Mouse (Mus musculus) embryonic facial prominence, embryonic 12.5 days (tissue): Measurements from ENCODE around the gene Art4. TPM values are rescaled to one million over a fixed set of nuclear protein-coding genes. Genes with fewer than 3 reads are reported as not detected.

ENCODE experiments used
- ATAC-seq: fragments of 200-750 bp; cut with Nextera tagmentation; 2 replicates; pipeline ENCODE4 v1.8.0; 2017; ENCODE audit not compliant: insufficient number of reproducible peaks, insufficient read depth, low FRiP score, low TSS enrichment
- H3K27ac ChIP-seq: fragments of 300-500 bp; sonication (generic); 2 replicates; pipeline ENCODE4 v1.5.1; 2016; ENCODE audit warnings: mild to moderate bottlenecking
- H3K27me3 ChIP-seq: fragments of 300-500 bp; sonication (generic); 2 replicates; pipeline ENCODE4 v1.6.1; 2016; ENCODE audit warnings: mild to moderate bottlenecking, moderate library complexity
- H3K36me3 ChIP-seq: fragments of 300-500 bp; sonication (generic); 2 replicates; pipeline ENCODE4 v1.6.1; 2016; ENCODE audit warnings: mild to moderate bottlenecking
- H3K4me1 ChIP-seq: fragments of 300-500 bp; sonication (generic); 2 replicates; pipeline ENCODE4 v1.6.1; 2016
- H3K4me2 ChIP-seq: fragments of 300-500 bp; sonication (generic); replicated peaks from 2 replicates; pipeline ENCODE4 v1.6.1; 2016; ENCODE audit warnings: mild to moderate bottlenecking, moderate library complexity
- H3K4me3 ChIP-seq: fragments of 300-500 bp; sonication (generic); 2 replicates; pipeline ENCODE4 v1.5.1; 2016; ENCODE audit warnings: mild to moderate bottlenecking
- H3K9ac ChIP-seq: fragments of 300-500 bp; sonication (generic); 2 replicates; pipeline ENCODE4 v1.6.1; 2016; ENCODE audit warnings: mild to moderate bottlenecking, moderate library complexity
- H3K9me3 ChIP-seq: fragments of 300-500 bp; sonication (generic); 2 replicates; pipeline ENCODE4 v1.6.1; 2016; ENCODE audit warnings: mild to moderate bottlenecking, moderate library complexity
- WGBS: fragments of 180-500 bp; shearing (Covaris S2); methylation state at CpG from one replicate; pipeline ENCODE4 v1.1.7; 2016; 5-methylcytosine and 5-hydroxymethylcytosine counted together
- polyA plus RNA-seq: library from polyadenylated mRNA; unstranded; fragments of >200 nt; fragmentation: Nextera tagmentation; extraction: Ambion mirVana; gene quantifications from 2 replicates; pipeline ENCODE4 v1.2.1, GENCODE M21; 2016

Art4 gene
- polyA plus RNA-seq, 1 experiment from 2014 or later = 1.6 TPM

GRCm38 (mm10) chr6:136821086-136821485, 36.4 kb downstream of the Art4 start:
- Histone ChIP-seq H3K27me3 (no peaks in the 10 kb centered on the region), H3K9ac (no peak overlapping the region), H3K27ac (no peak overlapping the region), H3K36me3 (peaks cover 80% of the 10 kb centered on the region), H3K4me3 (no peak overlapping the region), H3K4me2 (no peak overlapping the region), H3K9me3 (no peaks in the 10 kb centered on the region), H3K4me1 (no peaks in the 10 kb centered on the region)
- no peak for ATAC-seq
- WGBS = 90% methylated on average over 18 of the region's 18 CpGs

GRCm38 (mm10) chr6:136820381-136820780, 37.2 kb downstream of the Art4 start:
- H3K4me3 ChIP-seq = no peak overlapping the region
- H3K9me3 ChIP-seq = no peaks in the 10 kb centered on the region
- 95% methylated on average over 21 of the region's 21 CpGs for WGBS
- ATAC-seq = 0 out of 2 replicates have a peak, but pooled peaks have one; percentile 37
- H3K36me3 ChIP-seq = peaks cover 86% of the 10 kb centered on the region
- H3K27ac ChIP-seq = no peak overlapping the region
- H3K27me3 ChIP-seq = no peaks in the 10 kb centered on the region
- no peaks in the 10 kb centered on the region for H3K4me1 ChIP-seq
- no peak overlapping the region for H3K9ac ChIP-seq
- no peak overlapping the region for H3K4me2 ChIP-seq

- H3K9ac ChIP-seq = no peak overlapping the region
- 93% methylated on average over 3 of the region's 3 CpGs for WGBS
- H3K27me3 ChIP-seq = no peaks in the 10 kb centered on the region
- H3K36me3 ChIP-seq = peaks cover 90% of the 10 kb centered on the region
- no peaks in the 10 kb centered on the region for H3K4me1 ChIP-seq
- H3K4me2 ChIP-seq = no peak overlapping the region
- no peak overlapping the region for H3K27ac ChIP-seq
- H3K9me3 ChIP-seq = no peaks in the 10 kb centered on the region
- no peak overlapping the region for H3K4me3 ChIP-seq
- ATAC-seq = no peak
Measured at GRCm38 (mm10) chr6:136817549-136817948, 40.0 kb downstream of the Art4 start.

- no peak overlapping the region for H3K4me3 ChIP-seq
- no peak overlapping the region for H3K27ac ChIP-seq
- 94% methylated on average over 21 of the region's 21 CpGs for WGBS
- H3K9me3 ChIP-seq = no peaks in the 10 kb centered on the region
- no peak overlapping the region for H3K4me2 ChIP-seq
- H3K27me3 ChIP-seq = no peaks in the 10 kb centered on the region
- H3K4me1 ChIP-seq = no peaks in the 10 kb centered on the region
- ATAC-seq = no peak
- H3K9ac ChIP-seq = no peak overlapping the region
- peaks cover 90% of the 10 kb centered on the region for H3K36me3 ChIP-seq
Measured at GRCm38 (mm10) chr6:136816826-136817225, 40.7 kb downstream of the Art4 start.

GRCm38 (mm10) chr6:136815381-136815780, 42.2 kb downstream of the Art4 start:
- no peak overlapping the region for H3K27ac ChIP-seq
- WGBS = 93% methylated on average over 7 of the region's 7 CpGs
- no peak overlapping the region for H3K9ac ChIP-seq

GRCm38 (mm10) chr6:136813117-136813516, 44.4 kb downstream of the Art4 start:
- Histone ChIP-seq H3K4me3 (no peak overlapping the region), H3K4me2 (no peak overlapping the region), H3K27ac (no peak overlapping the region), H3K4me1 (peaks cover 13% of the 10 kb centered on the region; the same call in 1 of the 2 replicates), H3K36me3 (peaks cover 63% of the 10 kb centered on the region), H3K9ac (no peak overlapping the region), H3K9me3 (no peaks in the 10 kb centered on the region), H3K27me3 (no peaks in the 10 kb centered on the region)
- 49% methylated on average over 4 of the region's 4 CpGs for WGBS
- ATAC-seq = no peak

More at GRCm38 (mm10) chr6:136815381-136815780, 42.2 kb downstream of the Art4 start:
- no peaks in the 10 kb centered on the region for H3K9me3 ChIP-seq
- H3K36me3 ChIP-seq = peaks cover 81% of the 10 kb centered on the region
- H3K27me3 ChIP-seq = no peaks in the 10 kb centered on the region
- H3K4me1 ChIP-seq = no peaks in the 10 kb centered on the region
- no peak overlapping the region for H3K4me2 ChIP-seq
- no peak for ATAC-seq
- no peak overlapping the region for H3K4me3 ChIP-seq

GRCm38 (mm10) chr6:136811196-136811595, 46.3 kb downstream of the Art4 start:
- no peak overlapping the region for H3K27ac ChIP-seq
- peaks cover 45% of the 10 kb centered on the region for H3K36me3 ChIP-seq
- 87% methylated on average over 10 of the region's 10 CpGs for WGBS
- H3K9me3 ChIP-seq = no peaks in the 10 kb centered on the region
- no peak overlapping the region for H3K4me2 ChIP-seq
- peaks cover 13% of the 10 kb centered on the region; the same call in 1 of the 2 replicates for H3K4me1 ChIP-seq
- H3K9ac ChIP-seq = no peak overlapping the region
- no peaks in the 10 kb centered on the region for H3K27me3 ChIP-seq
- no peak for ATAC-seq
- H3K4me3 ChIP-seq = no peak overlapping the region

- Histone ChIP-seq H3K4me2 (peak overlapping the region; percentile 95), H3K9ac (no peak overlapping the region), H3K4me3 (peak overlapping the region; percentile 83; the same call in 1 of the 2 replicates), H3K36me3 (peaks cover 33% of the 10 kb centered on the region), H3K9me3 (no peaks in the 10 kb centered on the region), H3K27ac (no peak overlapping the region), H3K4me1 (peaks cover 13% of the 10 kb centered on the region; the same call in 1 of the 2 replicates), H3K27me3 (no peaks in the 10 kb centered on the region)
- WGBS = 62% methylated on average over 13 of the region's 13 CpGs
- ATAC-seq = no peak
Measured at GRCm38 (mm10) chr6:136809673-136810072, 47.9 kb downstream of the Art4 start.

GRCm38 (mm10) chr6:136809077-136809476, 48.5 kb downstream of the Art4 start:
- peak overlapping the region; percentile 65 for H3K9ac ChIP-seq
- H3K9me3 ChIP-seq = no peaks in the 10 kb centered on the region
- peaks cover 13% of the 10 kb centered on the region; the same call in 1 of the 2 replicates for H3K4me1 ChIP-seq
- WGBS = 37% methylated on average over 14 of the region's 14 CpGs
- H3K36me3 ChIP-seq = peaks cover 27% of the 10 kb centered on the region
- H3K27me3 ChIP-seq = no peaks in the 10 kb centered on the region
- H3K4me2 ChIP-seq = peak overlapping the region; percentile 95
- H3K4me3 ChIP-seq = peak overlapping the region; percentile 83
- no peak for ATAC-seq
- no peak overlapping the region for H3K27ac ChIP-seq

GRCm38 (mm10) chr6:136808631-136809046, 48.9 kb downstream of the Art4 start:
- peak overlapping the region; percentile 95 for H3K4me2 ChIP-seq
- H3K9me3 ChIP-seq = no peaks in the 10 kb centered on the region
- H3K27ac ChIP-seq = peak overlapping the region; percentile 46; the same call in 1 of the 2 replicates
- H3K4me1 ChIP-seq = peaks cover 13% of the 10 kb centered on the region; the same call in 1 of the 2 replicates
- H3K9ac ChIP-seq = peak overlapping the region; percentile 65
- under 1% methylated on average over 28 of the region's 28 CpGs for WGBS
- no peaks in the 10 kb centered on the region for H3K27me3 ChIP-seq
- peaks cover 23% of the 10 kb centered on the region for H3K36me3 ChIP-seq
- peak; percentile 6; the same call in 1 of the 2 replicates for ATAC-seq
- peak overlapping the region; percentile 83 for H3K4me3 ChIP-seq

- Histone ChIP-seq H3K4me1 (peaks cover 19% of the 10 kb centered on the region; the same call in 1 of the 2 replicates), H3K36me3 (peaks cover 18% of the 10 kb centered on the region), H3K27me3 (no peaks in the 10 kb centered on the region), H3K9ac (peak within 1 kb of the TSS; percentile 65), H3K27ac (peak within 1 kb of the TSS; percentile 84), H3K4me3 (peak within 1 kb of the TSS; percentile 83), H3K4me2 (peak within 1 kb of the TSS; percentile 95), H3K9me3 (no peaks in the 10 kb centered on the region)
- peak; percentile 88 for ATAC-seq
- under 1% methylated on average over 34 of the region's 34 CpGs for WGBS
Measured at GRCm38 (mm10) chr6:136808014-136808417, 49.5 kb downstream of the Art4 start, which contains the start of gene H2afj. Gene H2afj, plus strand, starts transcription at chr6:136808244.

GRCm38 (mm10) chr6:136807395-136808013, 50.0 kb downstream of the Art4 start:
- WGBS = 33% methylated on average over 18 of the region's 18 CpGs
- peak overlapping the region; percentile 84 for H3K27ac ChIP-seq
- peak overlapping the region; percentile 28; the same call in 1 of the 2 replicates for H3K9ac ChIP-seq
- peak overlapping the region; percentile 83 for H3K4me3 ChIP-seq
- peaks cover 13% of the 10 kb centered on the region; the same call in 1 of the 2 replicates for H3K36me3 ChIP-seq
- no peaks in the 10 kb centered on the region for H3K27me3 ChIP-seq
- ATAC-seq = no peak
- peak overlapping the region; percentile 95 for H3K4me2 ChIP-seq
- no peaks in the 10 kb centered on the region for H3K9me3 ChIP-seq
- H3K4me1 ChIP-seq = peaks cover 22% of the 10 kb centered on the region; the same call in 1 of the 2 replicates
